Mouse (Mus musculus) E14TG2a.4 (cell line): Measurements from ENCODE around the gene Vac14.
A peak's percentile ranks its signal among the peaks of the same experiment; 100 is the strongest.

ENCODE experiments used
- H3K27me3 ChIP-seq: 2 replicates; pipeline ENCODE4 v1.6.1; 2014; ENCODE audit warnings: low read length, control low read depth; ENCODE audit not compliant: insufficient read depth
- H3K36me3 ChIP-seq: 2 replicates; pipeline ENCODE4 v1.6.1; 2014; ENCODE audit warnings: low read length, control low read depth; ENCODE audit not compliant: insufficient read depth
- H3K4me1 ChIP-seq: replicated peaks from 2 replicates; pipeline ENCODE4 v1.6.1; 2014; ENCODE audit warnings: low read depth, low read length, control low read depth
- H3K4me3 ChIP-seq: replicated peaks from 2 replicates; pipeline ENCODE4 v1.5.1; 2014; ENCODE audit warnings: mild to moderate bottlenecking, low read length
- H3K9me3 ChIP-seq: 2 replicates; pipeline ENCODE4 v1.6.1; 2014; ENCODE audit warnings: low read length, control low read depth
- CTCF ChIP-seq: conservative IDR thresholded peaks from 2 replicates; pipeline ENCODE4 v1.5.1; 2014; ENCODE audit warnings: low read length
- NANOG ChIP-seq: IDR thresholded peaks from 2 replicates; pipeline ENCODE4 v1.6.1; 2014; ENCODE audit warnings: borderline replicate concordance, low read length, mixed read lengths
- POU5F1 ChIP-seq: IDR thresholded peaks from 2 replicates; pipeline ENCODE4 v1.6.1; 2014; ENCODE audit warnings: low read length, borderline replicate concordance

Vac14 gene

GRCm38 (mm10) chr8:110751490-110751889, 133.1 kb downstream of the Vac14 start:
- no peak for TF ChIP-seq NANOG
- no peak for TF ChIP-seq POU5F1
- TF ChIP-seq CTCF = no peak
- Histone ChIP-seq H3K36me3 (no peaks in the 10 kb centered on the region), H3K4me3 (no peak overlapping the region), H3K9me3 (no peaks in the 10 kb centered on the region), H3K27me3 (no peaks in the 10 kb centered on the region), H3K4me1 (peaks cover 61% of the 10 kb centered on the region)

GRCm38 (mm10) chr8:110754713-110755112, 136.3 kb downstream of the Vac14 start:
- no peaks in the 10 kb centered on the region for H3K9me3 ChIP-seq
- H3K36me3 ChIP-seq = no peaks in the 10 kb centered on the region
- TF ChIP-seq POU5F1 (no peak), CTCF (no peak), NANOG (no peak)
- H3K27me3 ChIP-seq = no peaks in the 10 kb centered on the region
- H3K4me3 ChIP-seq = peak overlapping the region; percentile 64
- H3K4me1 ChIP-seq = peaks cover 92% of the 10 kb centered on the region

GRCm38 (mm10) chr8:110755511-110756170, 137.3 kb downstream of the Vac14 start:
- TF ChIP-seq NANOG (no peak), POU5F1 (no peak), CTCF (no peak)
- Histone ChIP-seq H3K36me3 (no peaks in the 10 kb centered on the region), H3K9me3 (no peaks in the 10 kb centered on the region)

GRCm38 (mm10) chr8:110756196-110756595, 137.8 kb downstream of the Vac14 start:
- H3K9me3 ChIP-seq = no peaks in the 10 kb centered on the region
- no peaks in the 10 kb centered on the region for H3K27me3 ChIP-seq
- H3K4me1 ChIP-seq = peaks cover 98% of the 10 kb centered on the region
- TF ChIP-seq POU5F1 (no peak), CTCF (no peak), NANOG (no peak)
- no peaks in the 10 kb centered on the region for H3K36me3 ChIP-seq
- H3K4me3 ChIP-seq = peak overlapping the region; percentile 64

More at GRCm38 (mm10) chr8:110755511-110756170, 137.3 kb downstream of the Vac14 start:
- peaks cover 98% of the 10 kb centered on the region for H3K4me1 ChIP-seq
- no peaks in the 10 kb centered on the region for H3K27me3 ChIP-seq
- H3K4me3 ChIP-seq = peak overlapping the region; percentile 64

- H3K27me3 ChIP-seq = no peaks in the 10 kb centered on the region
- H3K36me3 ChIP-seq = no peaks in the 10 kb centered on the region
- peaks cover 80% of the 10 kb centered on the region for H3K4me1 ChIP-seq
- H3K9me3 ChIP-seq = no peaks in the 10 kb centered on the region
- TF ChIP-seq POU5F1 (no peak), CTCF (no peak), NANOG (no peak)
- peak overlapping the region; percentile 56 for H3K4me3 ChIP-seq
Observed at GRCm38 (mm10) chr8:110760280-110760940, 142.0 kb downstream of the Vac14 start.

- Histone ChIP-seq H3K36me3 (no peaks in the 10 kb centered on the region), H3K27me3 (no peaks in the 10 kb centered on the region)
- TF ChIP-seq POU5F1 = no peak
- TF ChIP-seq NANOG = no peak
- TF ChIP-seq CTCF = no peak
Observed at GRCm38 (mm10) chr8:110761185-110761584, 142.8 kb downstream of the Vac14 start.

GRCm38 (mm10) chr8:110761988-110762387, 143.6 kb downstream of the Vac14 start:
- Histone ChIP-seq H3K36me3 (no peaks in the 10 kb centered on the region), H3K27me3 (no peaks in the 10 kb centered on the region), H3K4me1 (peaks cover 71% of the 10 kb centered on the region), H3K4me3 (no peak overlapping the region), H3K9me3 (no peaks in the 10 kb centered on the region)
- peak; percentile 28 for TF ChIP-seq CTCF
- no peak for TF ChIP-seq POU5F1
- no peak for TF ChIP-seq NANOG

More at GRCm38 (mm10) chr8:110761185-110761584, 142.8 kb downstream of the Vac14 start:
- Histone ChIP-seq H3K9me3 (no peaks in the 10 kb centered on the region), H3K4me1 (peaks cover 74% of the 10 kb centered on the region), H3K4me3 (peak overlapping the region; percentile 56)

GRCm38 (mm10) chr8:110764671-110765070, 146.3 kb downstream of the Vac14 start:
- Histone ChIP-seq H3K36me3 (no peaks in the 10 kb centered on the region), H3K27me3 (no peaks in the 10 kb centered on the region), H3K9me3 (no peaks in the 10 kb centered on the region), H3K4me3 (no peak overlapping the region), H3K4me1 (peaks cover 49% of the 10 kb centered on the region)
- TF ChIP-seq POU5F1 = no peak
- TF ChIP-seq NANOG = no peak
- TF ChIP-seq CTCF = no peak
